Mouse (Mus musculus) intestine, embryonic 15.5 days (tissue): ENCODE results near the gene Faf1. TPM values are rescaled to one million over a fixed set of nuclear protein-coding genes. Genes with fewer than 3 reads are reported as not detected.

ENCODE experiments used
- ATAC-seq: fragments of 200-750 bp; cut with Nextera tagmentation; 2 replicates; pipeline ENCODE4 v1.8.0; 2017; ENCODE audit warnings: moderate TSS enrichment, moderate library complexity
- H3K27ac ChIP-seq: fragments of 300-500 bp; sonication (generic); 2 replicates; pipeline ENCODE4 v1.5.1; 2015; ENCODE audit warnings: mild to moderate bottlenecking, inconsistent platforms
- H3K27me3 ChIP-seq: fragments of 300-500 bp; sonication (generic); replicated peaks from 2 replicates; pipeline ENCODE4 v1.6.1; 2015; ENCODE audit warnings: inconsistent platforms
- H3K36me3 ChIP-seq: fragments of 300-500 bp; sonication (generic); 2 replicates; pipeline ENCODE4 v1.6.1; 2015; ENCODE audit warnings: inconsistent platforms
- H3K4me1 ChIP-seq: fragments of 300-500 bp; sonication (generic); replicated peaks from 2 replicates; pipeline ENCODE4 v1.6.1; 2015; ENCODE audit warnings: inconsistent platforms
- H3K4me2 ChIP-seq: fragments of 300-500 bp; sonication (generic); replicated peaks from 2 replicates; pipeline ENCODE4 v1.6.1; 2015; ENCODE audit warnings: mild to moderate bottlenecking, inconsistent platforms
- H3K4me3 ChIP-seq: fragments of 300-500 bp; sonication (generic); replicated peaks from 2 replicates; pipeline ENCODE4 v1.5.1; 2015; ENCODE audit warnings: inconsistent platforms
- H3K9ac ChIP-seq: fragments of 300-500 bp; sonication (generic); 2 replicates; pipeline ENCODE4 v1.6.1; 2015; ENCODE audit warnings: inconsistent platforms
- H3K9me3 ChIP-seq: fragments of 300-500 bp; sonication (generic); 2 replicates; pipeline ENCODE4 v1.6.1; 2016; ENCODE audit warnings: inconsistent platforms
- WGBS: fragments of 180-500 bp; shearing (Covaris S2); methylation state at CpG from one replicate; pipeline ENCODE4 v1.1.7; 2015; 5-methylcytosine and 5-hydroxymethylcytosine counted together
- polyA plus RNA-seq: library from polyadenylated mRNA; unstranded; fragments of >200 nt; fragmentation: Nextera tagmentation; extraction: Ambion mirVana; gene quantifications from 2 replicates; pipeline ENCODE4 v1.2.1, GENCODE M21; 2015

The Faf1 gene
- polyA plus RNA-seq, 1 experiment from 2014 or later: 25.7 TPM

DNA sequence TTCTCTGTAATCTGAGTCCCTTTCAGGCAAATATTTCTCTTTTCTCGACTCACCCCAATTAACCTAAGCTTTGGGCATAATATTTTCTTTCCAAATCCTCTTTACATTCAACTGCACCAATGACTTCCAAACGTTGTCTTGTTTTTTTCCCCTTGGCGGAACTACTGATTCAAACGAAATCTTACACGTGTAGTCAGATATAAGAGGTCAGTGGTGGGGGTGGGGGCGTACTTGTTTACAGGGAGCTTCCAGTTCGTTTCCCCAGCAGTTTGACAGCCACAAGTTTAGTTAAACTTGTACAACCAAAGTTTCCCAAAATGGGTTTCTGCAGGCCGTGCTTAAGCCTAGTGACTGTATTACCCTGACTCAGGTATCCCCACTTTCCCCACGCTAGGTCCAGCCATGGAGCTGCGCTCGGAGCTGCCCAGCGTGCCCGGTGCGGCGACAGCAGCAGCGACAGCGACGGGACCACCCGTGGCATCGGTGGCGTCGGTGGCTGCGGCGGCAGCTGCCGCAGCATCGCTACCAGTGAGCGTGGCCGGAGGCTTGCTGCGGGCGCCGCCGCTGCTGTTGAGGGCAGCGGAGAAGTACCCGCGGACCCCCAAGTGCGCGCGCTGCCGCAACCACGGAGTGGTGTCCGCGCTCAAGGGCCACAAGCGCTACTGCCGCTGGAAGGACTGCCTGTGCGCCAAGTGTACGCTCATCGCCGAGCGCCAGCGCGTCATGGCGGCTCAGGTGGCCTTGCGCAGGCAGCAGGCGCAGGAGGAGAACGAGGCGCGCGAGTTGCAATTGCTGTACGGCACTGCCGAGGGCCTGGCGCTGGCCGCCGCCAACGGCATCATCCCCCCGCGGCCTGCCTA, 303.3 kb downstream of the Faf1 start:
- Histone ChIP-seq H3K27ac (no peak overlapping the region), H3K9me3 (no peaks in the 10 kb centered on the region), H3K9ac (no peak overlapping the region), H3K36me3 (no peaks in the 10 kb centered on the region), H3K27me3 (peaks cover 98% of the 10 kb centered on the region), H3K4me1 (peaks cover 38% of the 10 kb centered on the region), H3K4me2 (peak overlapping the region; percentile 48), H3K4me3 (peak overlapping the region; percentile 7; the same call in 1 of the 2 replicates)
- no peak for ATAC-seq
- WGBS: under 1% methylated on average over 66 of the region's 66 CpGs

DNA sequence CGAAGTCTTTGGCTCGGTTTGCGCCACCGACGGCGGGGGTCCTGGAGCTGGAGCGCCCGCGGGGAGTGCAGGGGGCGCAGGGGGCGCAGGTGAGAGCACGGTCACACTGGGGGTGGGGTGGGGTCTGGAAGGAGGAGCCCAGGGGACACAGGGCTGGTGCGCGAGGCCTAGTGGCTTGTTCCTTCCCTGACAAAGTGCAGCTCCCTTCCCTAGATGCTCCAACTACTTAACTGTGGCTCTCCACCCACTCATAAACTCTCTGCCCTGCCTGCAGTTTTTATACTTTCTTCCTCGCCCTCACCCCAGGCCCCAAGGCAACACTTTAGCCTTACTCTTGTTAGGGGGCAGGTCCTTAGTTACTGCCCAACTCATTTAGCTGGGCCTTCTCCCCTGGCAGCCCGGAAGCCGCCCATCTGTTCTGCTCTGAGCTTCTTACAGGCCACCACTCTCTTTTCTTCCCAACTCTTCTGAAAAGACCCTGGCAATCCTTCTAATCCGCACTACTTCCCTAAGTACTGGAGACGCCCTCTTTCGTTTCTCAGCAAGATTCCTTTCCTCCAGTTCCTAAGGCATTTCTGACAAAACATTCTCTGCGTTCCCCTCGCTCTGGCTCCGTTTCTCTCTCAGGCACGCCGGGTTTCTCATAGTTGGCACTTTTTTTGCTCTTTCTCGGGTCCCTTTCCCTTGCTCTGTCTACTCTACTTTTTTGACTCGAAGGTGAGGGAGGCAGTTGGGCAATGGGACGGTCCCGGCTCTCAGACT, 304.1 kb downstream of the Faf1 start:
- peak overlapping the region; percentile 48 for H3K4me2 ChIP-seq
- no peak overlapping the region for H3K9ac ChIP-seq
- H3K9me3 ChIP-seq: no peaks in the 10 kb centered on the region
- H3K36me3 ChIP-seq: no peaks in the 10 kb centered on the region
- WGBS: 7% methylated on average over 29 of the region's 29 CpGs
- ATAC-seq: no peak
- H3K4me1 ChIP-seq: peaks cover 36% of the 10 kb centered on the region
- H3K27ac ChIP-seq: no peak overlapping the region
- H3K4me3 ChIP-seq: peak overlapping the region; percentile 7; the same call in 1 of the 2 replicates
- H3K27me3 ChIP-seq: peaks cover 98% of the 10 kb centered on the region

DNA sequence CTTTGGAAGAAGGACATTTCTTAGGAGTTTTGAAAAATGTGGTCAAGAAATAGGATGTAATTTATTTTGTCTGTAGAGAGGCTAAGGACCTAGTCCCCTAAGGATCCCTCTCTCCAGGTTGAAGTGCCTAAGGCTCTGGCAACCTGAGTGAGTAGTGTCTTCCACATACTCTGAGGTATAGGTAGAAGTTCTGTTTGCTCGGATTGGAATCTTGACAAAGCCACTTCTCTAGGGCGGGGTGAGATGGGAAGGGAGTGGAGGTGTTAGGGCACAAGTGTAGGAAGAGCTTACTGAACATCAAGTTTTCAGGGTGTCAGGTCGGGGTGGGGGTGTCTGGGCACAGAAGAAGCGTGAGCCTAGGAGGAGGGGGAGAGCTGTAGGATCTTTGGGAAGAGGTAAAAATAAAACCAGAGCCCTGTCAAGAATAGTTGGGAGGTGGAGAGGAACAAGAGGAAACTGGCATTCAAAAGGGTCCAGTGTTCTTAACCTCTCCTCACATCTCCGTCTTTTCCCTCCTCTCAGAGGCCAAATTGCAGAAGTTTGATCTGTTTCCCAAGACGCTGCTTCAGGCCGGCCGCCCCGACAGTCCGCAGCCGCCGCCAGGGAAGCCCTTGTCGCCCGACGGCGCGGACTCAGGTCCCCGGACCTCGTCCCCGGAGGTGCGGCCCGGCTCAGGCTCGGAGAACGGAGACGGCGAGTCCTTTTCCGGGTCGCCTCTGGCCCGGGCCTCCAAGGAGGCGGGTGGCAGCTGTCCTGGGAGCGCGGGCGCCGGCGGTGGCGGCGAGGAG, 304.9 kb downstream of the Faf1 start:
- Histone ChIP-seq H3K4me3 (peak overlapping the region; percentile 32), H3K27me3 (peaks cover 98% of the 10 kb centered on the region), H3K4me1 (peaks cover 36% of the 10 kb centered on the region), H3K9ac (no peak overlapping the region), H3K27ac (no peak overlapping the region), H3K9me3 (no peaks in the 10 kb centered on the region), H3K36me3 (no peaks in the 10 kb centered on the region), H3K4me2 (peak overlapping the region; percentile 58)
- WGBS: 1% methylated on average over 37 of the region's 37 CpGs
- no peak for ATAC-seq

DNA sequence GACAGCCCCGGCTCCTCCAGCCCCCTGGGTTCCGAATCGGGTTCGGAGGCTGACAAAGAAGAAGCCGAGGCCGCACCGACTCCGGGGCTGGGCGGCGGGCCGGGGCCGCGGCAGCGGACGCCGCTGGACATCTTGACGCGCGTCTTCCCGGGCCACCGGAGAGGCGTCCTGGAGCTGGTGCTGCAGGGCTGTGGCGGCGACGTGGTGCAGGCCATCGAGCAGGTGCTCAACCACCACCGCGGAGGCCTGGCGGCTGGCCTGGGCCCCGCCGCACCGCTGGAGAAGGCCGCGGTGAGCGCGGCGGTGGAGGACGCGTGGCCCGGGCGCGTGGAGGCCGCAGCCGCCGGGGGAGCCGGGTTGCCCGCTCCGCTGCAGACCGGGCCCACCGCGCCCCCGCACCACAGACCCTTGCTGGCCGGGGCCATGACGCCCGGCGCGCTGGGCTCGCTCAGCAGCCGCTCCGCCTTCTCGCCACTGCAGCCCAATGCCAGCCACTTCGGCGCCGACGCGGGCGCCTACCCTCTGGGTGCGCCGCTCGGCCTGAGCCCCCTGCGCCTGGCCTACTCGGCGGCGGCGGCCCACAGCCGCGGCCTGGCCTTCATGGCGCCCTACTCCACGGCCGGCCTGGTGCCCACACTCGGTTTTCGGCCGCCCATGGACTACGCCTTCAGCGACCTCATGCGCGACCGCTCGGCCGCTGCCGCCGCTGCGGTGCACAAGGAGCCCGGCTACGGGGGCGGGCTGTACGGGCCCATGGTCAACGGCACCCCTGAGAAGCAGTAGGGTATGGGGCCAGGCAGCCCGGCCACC, 305.7 kb downstream of the Faf1 start:
- Histone ChIP-seq H3K9me3 (no peaks in the 10 kb centered on the region), H3K27me3 (peaks cover 98% of the 10 kb centered on the region), H3K4me1 (peaks cover 36% of the 10 kb centered on the region), H3K36me3 (no peaks in the 10 kb centered on the region), H3K27ac (no peak overlapping the region), H3K4me3 (peak overlapping the region; percentile 32), H3K4me2 (peak overlapping the region; percentile 58), H3K9ac (no peak overlapping the region)
- ATAC-seq: no peak
- under 1% methylated on average over 96 of the region's 99 CpGs for WGBS

DNA sequence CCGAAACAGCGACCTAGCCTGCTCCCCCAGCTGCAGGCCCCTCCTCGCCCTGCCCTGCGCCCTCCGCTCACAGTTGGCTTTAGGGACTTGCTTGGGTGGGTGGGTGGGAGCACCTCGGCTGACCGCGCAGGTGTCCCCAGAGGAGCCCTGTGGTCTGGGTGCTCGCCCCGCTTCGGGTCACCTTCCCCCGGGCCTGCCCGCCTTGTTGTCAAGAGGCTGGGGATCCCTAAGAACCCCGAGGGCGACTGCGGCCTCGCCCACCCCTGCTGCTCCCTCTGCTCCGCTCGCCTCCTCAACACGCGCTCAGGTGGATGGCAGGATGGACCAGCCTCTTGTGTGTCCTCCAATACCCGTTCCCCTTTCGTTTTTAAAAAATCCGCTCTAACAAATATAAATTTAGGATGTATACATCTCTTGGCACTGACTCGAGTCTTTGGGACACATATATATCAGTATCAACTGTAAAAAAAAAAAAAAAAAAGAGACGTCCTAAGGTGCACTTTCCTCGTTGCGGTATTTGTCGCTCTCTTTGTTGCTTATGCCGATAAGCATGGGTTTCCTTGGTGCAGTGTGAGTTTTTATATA, 306.4 kb downstream of the Faf1 start:
- peaks cover 31% of the 10 kb centered on the region for H3K4me1 ChIP-seq
- H3K9ac ChIP-seq: no peak overlapping the region
- H3K36me3 ChIP-seq: no peaks in the 10 kb centered on the region
- H3K27me3 ChIP-seq: peaks cover 97% of the 10 kb centered on the region
- no peaks in the 10 kb centered on the region for H3K9me3 ChIP-seq
- peak overlapping the region; percentile 32 for H3K4me3 ChIP-seq
- ATAC-seq: no peak
- H3K4me2 ChIP-seq: peak overlapping the region; percentile 58
- no peak overlapping the region for H3K27ac ChIP-seq
- WGBS: 5% methylated on average over 29 of the region's 30 CpGs

DNA sequence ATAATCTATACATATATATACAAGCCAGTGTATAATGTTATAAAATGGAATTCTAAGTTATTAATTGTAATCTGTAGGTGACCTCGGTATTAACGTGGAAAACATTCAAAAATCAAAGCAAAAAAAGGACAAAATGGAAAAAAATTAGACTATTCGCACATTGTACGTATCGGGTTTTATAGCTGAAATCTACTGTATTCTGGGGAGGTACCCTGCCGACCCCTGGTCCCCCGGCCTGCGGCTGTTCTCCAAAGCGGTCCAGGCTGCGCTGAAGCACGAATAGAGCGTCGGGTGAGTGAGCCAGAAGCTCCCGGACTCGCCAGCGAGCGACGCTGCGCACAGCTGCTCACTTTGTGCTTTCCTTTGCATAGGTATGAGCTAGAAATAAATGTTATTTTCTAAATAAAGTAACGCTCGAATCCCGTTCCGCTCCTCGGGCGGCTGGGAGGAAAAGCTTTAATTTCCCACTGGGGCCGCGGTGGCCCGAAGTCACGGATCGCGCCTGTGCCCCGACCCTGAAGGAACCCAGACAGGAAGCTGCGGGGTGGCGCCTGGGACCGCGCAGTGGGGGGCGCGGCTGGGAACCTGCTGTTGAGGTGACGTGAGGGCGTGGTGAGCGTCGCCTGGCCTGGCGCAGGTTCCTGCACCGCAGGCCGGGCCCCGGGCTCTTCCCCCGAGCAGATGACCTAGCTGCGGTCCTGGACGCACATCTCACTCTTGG, 307.1 kb downstream of the Faf1 start:
- no peaks in the 10 kb centered on the region for H3K36me3 ChIP-seq
- H3K4me2 ChIP-seq: peak overlapping the region; percentile 44
- peak overlapping the region; percentile 22 for H3K4me3 ChIP-seq
- H3K4me1 ChIP-seq: peaks cover 24% of the 10 kb centered on the region
- H3K9ac ChIP-seq: no peak overlapping the region
- peak; percentile 39; the same call in 1 of the 2 replicates for ATAC-seq
- whole genome bisulfite sequencing: 2% methylated on average over 49 of the region's 49 CpGs
- no peak overlapping the region for H3K27ac ChIP-seq
- H3K27me3 ChIP-seq: peaks cover 95% of the 10 kb centered on the region
- H3K9me3 ChIP-seq: no peaks in the 10 kb centered on the region

DNA sequence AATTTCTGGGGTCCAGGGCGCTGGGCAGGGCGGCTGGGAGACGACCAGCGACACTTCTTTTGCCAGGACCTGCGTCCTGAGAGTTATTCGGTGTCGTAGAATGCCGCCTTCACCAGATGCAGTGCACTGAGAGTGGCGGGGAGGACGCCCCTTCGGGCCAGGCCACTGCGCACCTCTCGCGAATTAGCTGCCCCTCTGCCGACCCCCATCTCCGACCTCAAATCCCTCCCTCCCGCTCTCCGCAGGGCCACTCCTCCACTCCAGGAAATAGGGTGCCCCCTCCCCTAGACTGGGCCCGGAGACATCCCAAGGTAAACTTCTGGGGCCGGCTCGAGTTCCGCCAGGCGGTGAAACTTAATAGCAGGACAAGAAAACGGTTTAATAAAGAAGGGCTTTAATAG, 307.6 kb downstream of the Faf1 start:
- Histone ChIP-seq H3K9me3 (no peaks in the 10 kb centered on the region), H3K4me2 (peak overlapping the region; percentile 44), H3K4me1 (peaks cover 23% of the 10 kb centered on the region), H3K27me3 (peaks cover 95% of the 10 kb centered on the region), H3K4me3 (peak overlapping the region; percentile 22), H3K9ac (no peak overlapping the region), H3K36me3 (no peaks in the 10 kb centered on the region), H3K27ac (no peak overlapping the region)
- under 1% methylated on average over 24 of the region's 24 CpGs for WGBS
- 0 out of 2 replicates have a peak, but pooled peaks have one; percentile 1 for ATAC-seq

DNA sequence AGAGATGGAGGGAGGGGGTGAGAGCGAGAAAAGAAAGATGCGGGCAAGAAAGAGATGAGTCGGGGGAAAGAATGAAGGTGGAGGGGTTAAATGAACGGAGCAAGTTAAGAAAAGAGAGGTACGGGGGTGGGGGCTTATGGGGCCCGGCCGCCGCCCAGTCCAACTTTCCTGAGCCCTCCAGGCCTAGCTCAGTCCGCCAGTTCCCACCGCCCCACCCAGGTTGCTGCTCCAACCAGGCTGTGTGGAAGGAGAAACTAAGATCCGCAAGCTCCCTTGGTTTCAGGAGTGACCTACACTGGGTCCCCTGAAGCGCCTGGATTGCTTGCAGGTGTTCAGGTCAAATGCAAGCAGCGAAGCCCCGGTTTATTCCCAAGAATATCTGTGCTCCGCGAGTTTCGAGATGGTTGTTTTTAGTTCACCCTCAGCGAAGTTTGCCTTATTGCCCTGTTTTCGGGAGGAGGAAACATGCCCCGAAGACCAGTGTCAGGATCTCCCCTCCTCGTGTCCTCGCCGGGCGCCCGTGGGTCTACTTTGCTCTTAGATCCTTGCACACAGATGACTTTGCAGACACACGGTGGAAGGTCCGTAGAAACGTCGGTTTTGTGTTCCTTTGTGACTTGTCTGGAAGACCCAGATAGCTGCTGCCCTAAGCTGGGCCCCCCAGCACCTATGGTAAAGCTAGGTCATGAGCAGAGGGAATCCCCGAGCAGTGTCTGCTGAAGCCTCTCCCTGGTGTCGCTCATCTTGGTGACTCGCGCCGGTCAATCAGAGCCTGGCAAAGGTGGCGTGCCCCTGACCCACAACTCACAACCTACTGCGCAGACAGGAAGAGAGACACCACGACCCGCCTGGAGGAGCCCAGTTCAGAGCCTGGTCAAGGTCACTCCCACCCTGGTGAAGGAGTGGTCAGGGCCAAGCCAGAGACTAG, 308.4 kb downstream of the Faf1 start:
- no peaks in the 10 kb centered on the region for H3K9me3 ChIP-seq
- ATAC-seq: no peak
- no peak overlapping the region for H3K4me3 ChIP-seq
- no peak overlapping the region for H3K4me2 ChIP-seq
- 3% methylated on average over 38 of the region's 38 CpGs for WGBS
- H3K9ac ChIP-seq: no peak overlapping the region
- H3K27ac ChIP-seq: no peak overlapping the region
- H3K27me3 ChIP-seq: peaks cover 95% of the 10 kb centered on the region
- H3K4me1 ChIP-seq: peaks cover 22% of the 10 kb centered on the region
- H3K36me3 ChIP-seq: no peaks in the 10 kb centered on the region

DNA sequence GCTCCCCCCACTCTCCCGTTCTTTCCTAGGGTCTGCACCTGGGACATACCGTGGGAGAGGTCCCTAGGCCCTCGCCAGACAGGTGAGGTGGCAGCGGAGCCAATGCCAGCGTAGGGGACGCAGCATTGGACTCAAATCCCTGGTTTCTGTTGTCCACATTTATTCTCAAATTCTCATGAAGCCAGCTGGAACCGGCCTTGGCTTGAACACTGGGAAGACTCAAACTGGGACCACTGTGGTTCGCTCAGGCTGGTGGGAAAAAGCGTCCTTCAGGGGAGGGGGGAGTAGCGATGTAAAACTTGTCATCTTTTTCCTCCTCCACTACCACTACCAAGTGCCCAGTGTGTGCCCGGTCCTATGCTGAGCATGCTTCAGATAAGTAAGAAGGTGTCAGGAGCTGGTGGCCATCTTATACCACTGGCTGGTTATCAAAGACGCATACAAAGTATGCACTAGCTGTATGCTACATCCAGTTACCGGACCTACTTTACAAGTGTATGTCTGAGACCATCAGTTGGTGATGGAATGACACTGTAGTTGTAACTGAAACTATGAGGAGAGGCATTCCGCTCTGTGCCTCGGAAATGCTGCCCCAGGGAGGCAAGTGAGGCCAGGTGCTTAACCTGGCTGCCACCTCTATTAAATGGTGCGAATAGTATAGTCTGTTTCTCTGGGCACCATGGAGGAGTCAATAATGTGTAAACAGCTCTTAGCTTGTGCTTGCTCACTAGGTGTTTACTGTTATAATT, 309.2 kb downstream of the Faf1 start:
- WGBS: 5% methylated on average over 16 of the region's 16 CpGs
- no peak for ATAC-seq
- Histone ChIP-seq H3K4me1 (peaks cover 18% of the 10 kb centered on the region), H3K27ac (no peak overlapping the region), H3K36me3 (no peaks in the 10 kb centered on the region), H3K9ac (no peak overlapping the region), H3K27me3 (peaks cover 93% of the 10 kb centered on the region), H3K4me3 (no peak overlapping the region), H3K9me3 (no peaks in the 10 kb centered on the region), H3K4me2 (no peak overlapping the region)
